In genomic region chr5:103197796-103198325, GRCm38 (mm10) we compare ENCODE assay signal across 24 mouse cellular contexts. TPM values are rescaled to one million over a fixed set of nuclear protein-coding genes. Genes with fewer than 3 reads are reported as not detected.
DNase-seq lines count a peak whose midpoint lies in the region; ATAC-seq lines count a peak whose summit lies in the region.
"Had no signal": no experiment of that assay in that cellular context is flagged by ENCODE, and none has a peak within 500 bp of the region (broad histone marks: within the 10 kb centered on the region; RNA-seq: fewer than 3 reads in every experiment).

No protein-coding gene starts in this region.

- peak; percentile 46; the same call in 1 of the 2 replicates for ATAC-seq in cerebellum, adult (ENCODE audit: insufficient number of reproducible peaks, low FRiP score, low TSS enrichment)
- 0 out of 2 replicates have a peak, but pooled peaks have one; percentile 18 for ATAC-seq in frontal cortex, adult (ENCODE audit: low TSS enrichment)
- no peak for ATAC-seq in megakaryocyte, adult 5-6 weeks (ENCODE audit: poor library complexity, severe bottlenecking)
- ATAC-seq: forebrain, embryonic 13.5 days; inflammation-experienced regulatory T-cells, adult 6 months; lung, postnatal 0 days; midbrain, embryonic 15.5 days had no signal

- no peak for DNase-seq in cerebellum, postnatal 14 days
- DNase-seq in frontal cortex, postnatal 10 days (ENCODE audit: low spot score in 2 of 2) = no peak
- DNase-seq in Muller cell, postnatal 12 days (ENCODE audit: inconsistent ontology term) = peak; percentile 70
- DNase-seq in cerebellum, adult 9-11 months = peak; percentile 66
- DNase-seq in urinary bladder, postnatal 25 days (ENCODE audit: low spot score) = no peak
- DNase-seq: adrenal gland, postnatal 25 days; heart, postnatal 14 days; kidney, adult 18-20 months; kidney, postnatal 36 days; liver, embryonic 13.5 days; lung, adult 18-20 months; lung, postnatal 4 days; right cerebral cortex, adult 18-20 months; spleen, adult 18-20 months; thymus, postnatal 25 days had no signal

RNA-seq across cellular contexts. Expression of gene Mapk10, which starts 13.3 kb away (rescaled TPM):
- total RNA-seq in megakaryocyte, adult 5-6 weeks (2015) = not detected in 2 replicates
- not detected in 2 replicates for total RNA-seq in megakaryocyte, adult 5-6 weeks (2017)
- total RNA-seq: granulocyte monocyte progenitor cell, adult 5-6 weeks; megakaryocyte-erythroid progenitor cell, adult 5-6 weeks had no signal

Comparison
In these comparisons a context has a peak if more than half of its experiments do, and no peak if none do; other contexts are left out.
1. DNase-seq: peak in Muller cell, postnatal 12 days (single experiment) and cerebellum, adult 9-11 months (single experiment); none in cerebellum, postnatal 14 days (0 of 2), frontal cortex, postnatal 10 days (0 of 2) and urinary bladder, postnatal 25 days (single experiment).